Mouse (Mus musculus): ENCODE data around the gene Ctbs. TPM values are rescaled to one million over a fixed set of nuclear protein-coding genes. Genes with fewer than 3 reads are reported as not detected.

Ctbs gene
- polyA plus RNA-seq, 1 experiment from 2014 or later: 4.3 TPM

DNA sequence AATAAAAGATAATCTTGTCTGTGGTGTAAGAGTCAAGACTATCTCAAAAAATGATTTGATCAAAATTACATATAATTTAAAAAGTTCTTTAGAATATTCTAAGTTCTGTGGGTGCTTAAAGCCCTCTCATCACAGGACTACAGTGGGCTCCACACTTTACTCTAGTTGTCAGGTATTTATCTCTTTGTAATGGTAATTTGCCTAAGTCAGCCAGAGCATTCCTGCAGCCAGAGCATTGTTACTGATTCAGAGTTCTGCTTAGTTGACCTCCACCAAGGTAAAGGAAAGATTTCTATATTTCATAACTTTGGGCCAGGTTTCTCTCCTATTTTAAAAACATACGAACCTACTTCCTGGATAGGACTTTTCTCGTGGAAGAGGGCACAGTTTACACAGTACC lies 19.6 kb downstream of the Ctbs start:
- no peaks in the 10 kb centered on the region; the same call in 1 of the 2 replicates for H3K36me3 ChIP-seq
- H3K9me3 ChIP-seq: no peaks in the 10 kb centered on the region
- no peaks in the 10 kb centered on the region for H3K4me1 ChIP-seq (replicated peaks)
- WGBS: 83% methylated on average over 2 of the region's 2 CpGs
- DNase-seq (ENCODE audit: low spot score): no peak
- no peak overlapping the region for H3K4me3 ChIP-seq
- H3K27me3 ChIP-seq (ENCODE audit: insufficient read depth, poor library complexity, severe bottlenecking): no peaks in the 10 kb centered on the region
- H3K27ac ChIP-seq: no peak overlapping the region

DNA sequence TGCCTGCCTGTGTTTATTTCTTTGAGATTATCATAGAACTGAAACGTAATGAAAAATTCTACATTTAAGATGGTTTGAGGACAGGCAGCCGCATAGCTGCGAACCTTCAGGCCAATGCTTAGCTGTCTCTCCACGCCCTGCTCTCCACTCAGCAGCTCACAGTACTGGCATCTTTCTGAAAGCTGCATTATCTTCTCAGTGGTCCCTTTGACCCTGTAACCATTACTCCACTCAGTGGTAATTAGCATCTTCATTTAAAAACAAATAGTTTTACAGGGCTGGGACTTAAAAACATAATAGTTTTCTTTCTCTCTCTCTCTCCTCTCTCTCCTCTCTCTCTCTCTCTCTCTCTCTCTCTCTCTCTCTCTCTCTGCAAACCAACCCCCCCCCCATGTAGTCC lies 23.1 kb downstream of the Ctbs start:
- Histone ChIP-seq H3K4me1 (replicated peaks) (no peaks in the 10 kb centered on the region), H3K4me3 (no peak overlapping the region), H3K27me3 (ENCODE audit: insufficient read depth, poor library complexity, severe bottlenecking) (no peaks in the 10 kb centered on the region), H3K27ac (no peak overlapping the region), H3K9me3 (no peaks in the 10 kb centered on the region), H3K36me3 (no peaks in the 10 kb centered on the region)
- 71% methylated on average over 4 of the region's 4 CpGs for WGBS
- DNase-seq (ENCODE audit: low spot score): no peak

DNA sequence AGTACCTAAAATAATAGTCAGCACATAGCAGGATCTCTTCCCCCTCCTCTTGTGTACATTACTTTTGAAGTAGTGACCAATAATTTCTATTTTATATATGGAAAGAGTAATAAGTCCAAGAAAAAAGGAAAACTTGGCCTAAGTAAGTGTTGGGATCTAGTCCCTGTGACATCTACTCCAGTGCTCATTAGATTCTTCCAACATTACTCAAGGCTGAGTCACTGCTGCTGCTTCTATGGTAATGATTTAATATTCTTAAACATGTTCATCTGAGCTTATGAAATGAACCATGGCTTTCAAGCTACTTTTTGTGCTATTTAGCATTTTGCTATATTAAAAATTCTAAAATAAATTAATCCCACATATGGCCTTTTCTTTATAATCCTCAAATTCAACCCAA lies 24.1 kb downstream of the Ctbs start:
- Histone ChIP-seq H3K4me1 (replicated peaks) (no peaks in the 10 kb centered on the region), H3K4me3 (no peak overlapping the region), H3K36me3 (no peaks in the 10 kb centered on the region), H3K9me3 (no peaks in the 10 kb centered on the region), H3K27me3 (ENCODE audit: insufficient read depth, poor library complexity, severe bottlenecking) (no peaks in the 10 kb centered on the region), H3K27ac (no peak overlapping the region)
- DNase-seq (ENCODE audit: low spot score): no peak

DNA sequence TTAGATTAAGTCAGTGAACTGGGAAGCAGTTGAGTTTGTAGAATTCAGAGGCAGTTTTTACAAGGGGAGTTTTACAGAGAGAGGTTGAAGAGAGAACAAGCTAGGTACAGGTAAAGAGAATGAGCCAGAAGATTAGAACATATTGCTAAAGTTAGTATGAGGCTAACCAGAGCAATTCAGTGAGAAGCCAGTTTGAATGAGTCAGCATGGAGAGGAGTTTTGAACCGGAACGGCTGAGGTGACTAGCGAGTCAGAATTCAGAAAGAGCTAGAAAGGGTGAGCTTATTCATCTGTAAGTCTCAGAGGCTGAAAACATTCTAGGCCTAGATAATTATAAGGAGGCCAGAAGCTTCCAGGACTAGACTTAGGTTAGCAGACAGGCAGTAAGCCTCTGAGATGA lies 24.8 kb downstream of the Ctbs start:
- no peak overlapping the region for H3K4me3 ChIP-seq
- H3K36me3 ChIP-seq: no peaks in the 10 kb centered on the region
- WGBS: 95% methylated on average over 3 of the region's 3 CpGs
- no peaks in the 10 kb centered on the region for H3K4me1 ChIP-seq (replicated peaks)
- no peak overlapping the region for H3K27ac ChIP-seq
- H3K9me3 ChIP-seq: no peaks in the 10 kb centered on the region
- H3K27me3 ChIP-seq (ENCODE audit: insufficient read depth, poor library complexity, severe bottlenecking): no peaks in the 10 kb centered on the region
- DNase-seq (ENCODE audit: low spot score): no peak

DNA sequence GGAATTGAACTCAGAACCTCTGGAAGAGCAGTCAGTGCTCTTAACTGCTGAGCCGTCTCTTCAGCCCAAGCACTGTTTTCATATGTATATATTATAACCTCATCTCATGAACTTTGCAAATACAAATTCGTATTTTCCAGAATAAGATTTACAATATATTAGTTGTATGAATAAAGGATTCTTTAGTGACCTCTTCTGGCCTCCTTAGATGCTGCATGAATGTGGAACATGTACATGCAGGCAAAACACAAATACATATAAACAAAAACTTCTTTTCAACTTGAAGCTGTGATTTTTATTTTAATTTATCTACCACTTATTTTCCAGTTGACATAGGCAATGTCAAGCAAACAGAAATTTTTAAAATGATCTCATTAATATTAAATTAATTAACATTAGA lies 32.4 kb downstream of the Ctbs start:
- Histone ChIP-seq H3K27ac (no peak overlapping the region), H3K4me1 (replicated peaks) (no peaks in the 10 kb centered on the region), H3K4me3 (no peak overlapping the region), H3K36me3 (no peaks in the 10 kb centered on the region), H3K27me3 (ENCODE audit: insufficient read depth, poor library complexity, severe bottlenecking) (no peaks in the 10 kb centered on the region), H3K9me3 (no peaks in the 10 kb centered on the region)
- DNase-seq (ENCODE audit: low spot score): no peak
- 76% methylated on average over 2 of the region's 2 CpGs for WGBS

DNA sequence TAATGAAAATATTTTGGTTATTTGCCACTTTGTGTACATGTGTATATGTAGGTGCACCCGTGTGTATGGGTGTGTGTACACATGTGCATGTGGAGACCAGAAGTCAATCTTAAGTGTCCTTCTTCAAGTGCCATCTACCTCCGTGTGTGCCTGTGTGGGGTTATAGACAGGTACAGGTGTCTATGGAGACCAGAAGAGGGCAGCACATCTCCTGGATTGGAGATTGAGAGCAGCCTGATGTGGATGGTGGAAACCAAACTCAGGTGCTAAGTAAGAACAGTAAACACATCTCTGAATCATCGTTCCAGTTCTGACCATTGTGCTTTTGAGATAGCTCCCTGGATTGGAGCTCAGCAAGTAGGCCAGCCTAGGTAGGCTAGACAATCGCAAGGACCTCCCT lies 36.9 kb downstream of the Ctbs start:
- no peak for DNase-seq (ENCODE audit: low spot score)
- H3K27ac ChIP-seq: no peak overlapping the region
- no peaks in the 10 kb centered on the region for H3K4me1 ChIP-seq (replicated peaks)
- H3K36me3 ChIP-seq: no peaks in the 10 kb centered on the region
- WGBS: 84% methylated on average over 4 of the region's 4 CpGs
- H3K4me3 ChIP-seq: no peak overlapping the region
- no peaks in the 10 kb centered on the region for H3K9me3 ChIP-seq
- H3K27me3 ChIP-seq (ENCODE audit: insufficient read depth, poor library complexity, severe bottlenecking): no peaks in the 10 kb centered on the region

DNA sequence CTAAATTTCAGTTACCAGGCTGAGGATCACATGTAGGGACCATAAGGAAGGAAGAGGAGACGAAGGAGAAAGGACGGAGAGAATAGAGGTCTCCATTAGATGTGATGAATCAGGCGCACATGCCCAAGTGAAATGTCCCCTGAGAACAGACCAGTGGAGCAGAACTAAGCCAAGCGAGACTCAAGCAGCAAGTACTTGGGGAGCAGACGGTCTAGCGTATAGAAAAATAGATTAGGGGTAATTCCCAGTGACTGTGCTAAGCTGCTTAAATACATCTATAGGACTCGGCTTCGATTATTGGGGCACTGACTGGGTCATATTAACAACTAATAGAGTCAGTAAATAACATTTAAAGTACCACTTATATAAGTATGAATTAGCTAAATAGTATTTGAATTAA lies 45.3 kb downstream of the Ctbs start:
- DNase-seq (ENCODE audit: low spot score): no peak
- H3K9me3 ChIP-seq: no peaks in the 10 kb centered on the region
- H3K27ac ChIP-seq: no peak overlapping the region
- no peak overlapping the region for H3K4me3 ChIP-seq
- H3K27me3 ChIP-seq (ENCODE audit: insufficient read depth, poor library complexity, severe bottlenecking): no peaks in the 10 kb centered on the region
- no peaks in the 10 kb centered on the region for H3K4me1 ChIP-seq (replicated peaks)
- H3K36me3 ChIP-seq: no peaks in the 10 kb centered on the region
- 71% methylated on average over 8 of the region's 8 CpGs for WGBS

DNA sequence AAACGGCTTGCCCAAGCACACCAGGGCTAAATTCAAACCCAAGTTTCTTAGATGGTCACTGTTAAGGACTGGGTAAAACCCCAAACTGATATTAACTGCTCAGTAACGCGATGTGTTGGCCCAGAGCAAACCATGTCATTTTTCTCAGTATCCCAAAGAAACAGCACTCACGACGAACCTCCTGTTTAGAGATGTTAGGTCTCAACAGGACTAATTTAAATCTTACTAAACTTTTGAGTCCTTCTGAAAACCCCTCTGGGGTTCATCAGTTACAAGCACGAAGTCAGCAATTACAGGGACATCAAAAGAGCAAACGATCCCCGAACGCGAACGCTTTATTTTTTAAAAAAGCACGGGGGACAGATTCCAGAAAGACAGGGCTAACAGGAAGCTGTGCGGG lies 49.4 kb downstream of the Ctbs start:
- Histone ChIP-seq H3K4me1 (replicated peaks) (peaks cover 24% of the 10 kb centered on the region), H3K27me3 (ENCODE audit: insufficient read depth, poor library complexity, severe bottlenecking) (no peaks in the 10 kb centered on the region), H3K4me3 (peak overlapping the region; percentile 89), H3K36me3 (peaks cover 14% of the 10 kb centered on the region), H3K9me3 (no peaks in the 10 kb centered on the region), H3K27ac (peak overlapping the region; percentile 99)
- DNase-seq (ENCODE audit: low spot score): no peak
- WGBS: 5% methylated on average over 13 of the region's 13 CpGs

DNA sequence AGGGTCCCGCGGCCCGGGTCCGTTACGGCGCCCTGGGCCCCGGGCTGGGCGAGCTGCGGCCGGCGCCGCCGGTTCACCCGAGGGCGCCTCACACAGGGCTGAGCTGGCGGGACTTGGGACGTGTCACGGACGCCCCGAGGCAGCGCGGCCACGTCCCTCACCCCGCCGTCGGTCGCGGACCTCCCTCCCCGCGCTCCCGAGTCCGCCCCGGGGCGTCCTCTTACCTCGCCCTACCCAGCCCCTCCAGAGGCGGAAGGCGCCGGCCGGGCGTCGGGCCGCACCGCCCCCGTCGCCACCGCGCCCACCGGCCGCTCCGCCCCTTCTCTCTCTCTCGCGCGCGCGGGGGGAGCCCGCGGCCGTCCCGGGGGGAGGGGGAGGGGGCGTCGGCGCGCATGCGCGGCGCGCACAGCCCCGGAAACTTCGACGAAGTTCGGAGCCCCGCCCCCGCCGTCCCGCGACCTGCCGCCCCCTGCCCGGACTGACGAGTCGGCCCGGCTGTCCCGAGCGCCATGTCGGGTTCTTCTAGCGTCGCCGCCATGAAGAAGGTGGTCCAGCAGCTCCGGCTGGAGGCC lies 49.9 kb downstream of the Ctbs start, which contains the start of the genes Spata1 and Gng5:
TSS of gene Spata1 (minus strand) at position 323 of the 572 bp plus-strand sequence.
TSS of gene Gng5 (plus strand) at position 377 of the 572 bp plus-strand sequence.
- Histone ChIP-seq H3K9me3 (no peaks in the 10 kb centered on the region), H3K4me3 (peak within 1 kb of the TSS; percentile 89), H3K36me3 (peaks cover 19% of the 10 kb centered on the region), H3K27me3 (ENCODE audit: insufficient read depth, poor library complexity, severe bottlenecking) (no peaks in the 10 kb centered on the region), H3K4me1 (replicated peaks) (peaks cover 24% of the 10 kb centered on the region), H3K27ac (peak within 1 kb of the TSS; percentile 99)
- DNase-seq (ENCODE audit: low spot score): peak; percentile 91
- under 1% methylated on average over 67 of the region's 88 CpGs for WGBS

DNA sequence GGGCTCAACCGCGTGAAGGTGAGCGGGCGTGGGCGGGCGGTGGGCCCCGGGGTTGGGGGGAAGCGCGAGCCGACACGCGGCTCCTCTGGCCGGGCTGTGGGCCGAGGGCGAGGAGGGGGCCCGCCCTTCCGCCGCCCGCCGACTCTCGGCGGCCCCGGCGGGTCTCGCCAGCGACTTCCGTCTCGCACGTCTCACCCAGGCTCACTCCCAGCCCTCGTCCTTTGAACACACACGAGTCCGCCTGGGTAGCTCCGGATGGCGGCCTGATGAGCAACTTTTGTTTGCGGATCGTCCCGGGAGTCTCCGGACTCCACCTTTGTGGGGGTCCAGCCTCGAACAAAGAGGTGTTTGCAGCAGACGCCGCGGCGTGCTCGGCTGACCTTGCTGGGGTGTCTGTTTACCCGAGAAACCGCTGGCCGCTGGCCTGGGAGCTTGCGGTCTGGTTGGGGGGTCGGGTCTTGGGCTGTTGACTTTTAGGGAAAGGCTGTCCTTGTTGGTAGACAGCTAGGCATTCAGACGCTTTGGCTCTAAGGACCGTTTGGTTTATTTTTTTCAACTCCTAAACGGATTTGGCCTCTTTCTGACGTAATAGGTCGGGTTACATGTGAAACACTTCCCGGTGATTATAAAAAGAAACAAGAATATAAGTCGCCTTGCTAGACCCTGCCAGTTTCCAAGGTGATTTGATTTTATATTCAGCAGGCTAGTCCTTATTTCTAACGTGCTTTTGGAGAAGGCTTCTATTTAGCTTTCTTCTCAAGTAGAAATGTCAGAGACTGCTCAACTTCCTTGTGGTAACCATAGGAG lies 50.6 kb downstream of the Ctbs start:
- peaks cover 26% of the 10 kb centered on the region for H3K36me3 ChIP-seq
- WGBS: under 1% methylated on average over 57 of the region's 57 CpGs
- DNase-seq (ENCODE audit: low spot score): peak; percentile 78

DNA sequence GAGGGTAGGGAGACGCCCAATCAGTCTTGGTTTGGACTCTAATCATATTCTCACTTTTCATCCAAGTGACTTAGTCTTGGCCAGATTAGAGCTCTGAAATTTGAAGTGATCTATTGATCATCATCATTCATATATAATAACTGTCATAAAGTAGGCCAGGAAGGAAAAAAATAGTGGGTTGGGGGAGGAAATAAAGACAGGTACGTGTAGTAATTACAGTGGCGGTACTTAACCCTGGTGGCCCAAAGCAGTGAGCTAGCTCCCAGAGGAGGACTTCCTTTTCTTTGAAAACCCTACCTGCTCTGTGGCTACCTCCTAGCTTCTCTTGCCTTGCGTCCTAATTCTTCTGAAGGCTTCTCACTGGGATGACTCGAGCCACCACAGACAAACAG lies 51.2 kb downstream of the Ctbs start:
- Histone ChIP-seq H3K9me3 (no peaks in the 10 kb centered on the region), H3K36me3 (peaks cover 32% of the 10 kb centered on the region), H3K27ac (peak overlapping the region; percentile 99), H3K27me3 (ENCODE audit: insufficient read depth, poor library complexity, severe bottlenecking) (no peaks in the 10 kb centered on the region), H3K4me3 (peak overlapping the region; percentile 89), H3K4me1 (replicated peaks) (peaks cover 24% of the 10 kb centered on the region)
- WGBS: 13% methylated on average over 5 of the region's 5 CpGs
- DNase-seq (ENCODE audit: low spot score): no peak

More for the DNA sequence above, 50.6 kb downstream of the Ctbs start:
- Histone ChIP-seq H3K4me3 (peak overlapping the region; percentile 89), H3K4me1 (replicated peaks) (peaks cover 24% of the 10 kb centered on the region), H3K27me3 (ENCODE audit: insufficient read depth, poor library complexity, severe bottlenecking) (no peaks in the 10 kb centered on the region), H3K9me3 (no peaks in the 10 kb centered on the region), H3K27ac (peak overlapping the region; percentile 99)

DNA sequence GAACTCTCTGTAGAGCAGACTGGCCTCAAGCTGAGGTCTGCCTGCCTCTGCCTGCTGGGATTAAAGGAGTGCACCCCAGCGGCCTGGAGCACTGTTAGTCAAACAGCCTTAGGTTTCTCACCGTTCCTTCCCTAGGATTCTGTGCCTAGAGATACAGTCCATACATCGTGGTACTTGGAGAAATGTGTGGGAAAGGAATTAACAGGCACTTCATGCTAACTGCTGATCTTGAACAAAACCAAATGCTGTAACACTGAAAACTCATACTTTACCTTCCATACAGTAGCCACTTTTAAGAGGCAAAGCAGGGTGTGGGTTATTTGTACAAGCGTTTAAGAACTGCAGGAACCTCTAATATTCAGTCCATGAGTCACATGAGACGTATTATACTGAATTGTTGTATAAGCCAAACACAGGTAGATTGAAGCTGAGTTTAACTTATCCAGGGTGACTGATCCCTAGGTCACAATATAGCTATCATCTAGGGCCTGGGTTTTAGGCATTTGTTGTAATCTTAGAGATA lies 52.1 kb downstream of the Ctbs start:
- Histone ChIP-seq H3K9me3 (no peaks in the 10 kb centered on the region), H3K27ac (no peak overlapping the region), H3K27me3 (ENCODE audit: insufficient read depth, poor library complexity, severe bottlenecking) (no peaks in the 10 kb centered on the region), H3K4me1 (replicated peaks) (peaks cover 24% of the 10 kb centered on the region), H3K36me3 (peaks cover 41% of the 10 kb centered on the region), H3K4me3 (peak overlapping the region; percentile 89)
- DNase-seq (ENCODE audit: low spot score): no peak
- WGBS: 59% methylated on average over 5 of the region's 5 CpGs

DNA sequence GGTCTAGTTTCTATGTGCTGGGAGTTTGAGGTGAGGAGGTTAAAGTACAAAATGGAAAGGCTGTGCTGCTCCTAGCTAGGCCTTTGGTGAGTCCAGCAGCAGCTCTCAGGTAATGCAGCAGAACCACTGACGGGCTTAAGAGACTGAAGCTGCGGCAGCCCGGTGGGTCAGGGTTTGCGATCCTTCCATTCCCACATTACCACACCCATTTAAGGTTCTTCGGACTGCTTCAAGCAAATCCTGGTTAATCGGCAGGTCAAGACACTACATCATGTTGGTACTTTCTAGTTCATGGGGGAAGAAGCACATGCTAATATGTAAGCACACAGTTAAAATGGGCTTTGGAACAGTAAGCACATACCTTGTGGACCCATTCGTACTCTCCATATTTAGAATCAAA lies 57.1 kb downstream of the Ctbs start:
- Histone ChIP-seq H3K9me3 (no peaks in the 10 kb centered on the region), H3K27me3 (ENCODE audit: insufficient read depth, poor library complexity, severe bottlenecking) (no peaks in the 10 kb centered on the region), H3K27ac (no peak overlapping the region), H3K36me3 (peaks cover 91% of the 10 kb centered on the region), H3K4me1 (replicated peaks) (peaks cover 15% of the 10 kb centered on the region), H3K4me3 (no peak overlapping the region)
- no peak for DNase-seq (ENCODE audit: low spot score)
- 96% methylated on average over 7 of the region's 7 CpGs for WGBS
